In genomic region chr13:71549206-71549831, GRCm38 (mm10) we compare ENCODE assay signal across 20 mouse cellular contexts.
DNase-seq lines count a peak whose midpoint lies in the region; ATAC-seq and TF ChIP-seq lines count a peak whose summit lies in the region.
"Had no signal": no experiment of that assay in that cellular context is flagged by ENCODE, and none has a peak within 500 bp of the region (broad histone marks: within the 10 kb centered on the region; RNA-seq: fewer than 3 reads in every experiment).

No protein-coding gene starts in this region.

- no peak overlapping the region for H3K9ac ChIP-seq in embryonic facial prominence, embryonic 14.5 days (ENCODE audit: low read depth, low read length)
- H3K9ac ChIP-seq in limb, embryonic 12.5 days (replicated peaks) = no peak overlapping the region
- H3K9ac ChIP-seq in limb, embryonic 14.5 days (ENCODE audit: low read depth, low read length, severe bottlenecking) = no peak overlapping the region
- H3K9ac ChIP-seq: embryonic facial prominence, embryonic 13.5 days; forebrain, embryonic 13.5 days; forebrain, embryonic 15.5 days; forebrain, postnatal 0 days had no signal

- peak; percentile 37 for DNase-seq in embryonic facial prominence, embryonic 14.5 days (ENCODE audit: low spot score)
- DNase-seq in embryonic facial prominence, embryonic 10.5 days (ENCODE audit: low spot score) = no peak
- DNase-seq in limb, embryonic 10.5 days (ENCODE audit: low spot score) = no peak
- peak; percentile 40 for DNase-seq in limb, embryonic 14.5 days (ENCODE audit: low spot score)
- DNase-seq in thymus, postnatal 10 days (ENCODE audit: low spot score in 2 of 2) = no peak
- DNase-seq: adrenal gland, adult 2 months; adrenal gland, postnatal 10 days; adrenal gland, postnatal 25 days; cerebellum, adult 11 months; cerebellum, adult 18-20 months; cerebellum, adult 8-10 months; cerebellum, adult 9-11 months; cerebellum, postnatal 14 days; cerebellum, postnatal 36 days; embryo, embryonic 11 days; forebrain, postnatal 0 days had no signal

- 63% methylated on average over 10 of the region's 10 CpGs for WGBS in embryonic facial prominence, embryonic 14.5 days
- 87% methylated on average over 10 of the region's 10 CpGs for WGBS in embryonic facial prominence, embryonic 10.5 days
- WGBS in limb, embryonic 12.5 days = 39% methylated on average over 10 of the region's 10 CpGs
- WGBS in limb, embryonic 10.5 days = 87% methylated on average over 10 of the region's 10 CpGs
- 22% methylated on average over 10 of the region's 10 CpGs for WGBS in limb, embryonic 14.5 days

- no peaks in the 10 kb centered on the region for H3K4me1 ChIP-seq in embryonic facial prominence, embryonic 14.5 days (ENCODE audit: control insufficient read depth, insufficient read depth, low read length)
- no peaks in the 10 kb centered on the region for H3K4me1 ChIP-seq in embryonic facial prominence, embryonic 10.5 days
- H3K4me1 ChIP-seq in limb, embryonic 12.5 days (replicated peaks) = peaks cover 11% of the 10 kb centered on the region
- no peaks in the 10 kb centered on the region for H3K4me1 ChIP-seq in limb, embryonic 10.5 days
- H3K4me1 ChIP-seq in limb, embryonic 14.5 days (ENCODE audit: control insufficient read depth, insufficient read depth, low read length) = peaks cover 6% of the 10 kb centered on the region; the same call in 1 of the 2 replicates
- H3K4me1 ChIP-seq: embryonic facial prominence, embryonic 13.5 days; forebrain, embryonic 13.5 days; forebrain, embryonic 15.5 days had no signal

- no peak overlapping the region for H3K4me3 ChIP-seq in embryonic facial prominence, embryonic 14.5 days (ENCODE audit: low read depth, low read length)
- H3K4me3 ChIP-seq in embryonic facial prominence, embryonic 10.5 days = no peak overlapping the region
- H3K4me3 ChIP-seq in limb, embryonic 12.5 days (replicated peaks) = no peak overlapping the region
- H3K4me3 ChIP-seq in limb, embryonic 10.5 days = no peak overlapping the region
- H3K4me3 ChIP-seq in limb, embryonic 14.5 days (replicated peaks; ENCODE audit: low read length) = no peak overlapping the region
- H3K4me3 ChIP-seq: embryonic facial prominence, embryonic 13.5 days; forebrain, embryonic 13.5 days; forebrain, embryonic 15.5 days had no signal

- no peak overlapping the region for H3K4me2 ChIP-seq in embryonic facial prominence, embryonic 14.5 days (ENCODE audit: low read depth, low read length)
- no peak overlapping the region for H3K4me2 ChIP-seq in limb, embryonic 12.5 days
- no peak overlapping the region for H3K4me2 ChIP-seq in limb, embryonic 14.5 days (replicated peaks; ENCODE audit: low read depth, low read length, severe bottlenecking)
- H3K4me2 ChIP-seq: embryonic facial prominence, embryonic 13.5 days; forebrain, embryonic 13.5 days; forebrain, embryonic 15.5 days had no signal

- no peak overlapping the region for H3K27ac ChIP-seq in embryonic facial prominence, embryonic 14.5 days (replicated peaks; ENCODE audit: low read depth, low read length)
- H3K27ac ChIP-seq in embryonic facial prominence, embryonic 10.5 days (replicated peaks) = no peak overlapping the region
- peak overlapping the region; percentile 41; the same call in 1 of the 2 replicates for H3K27ac ChIP-seq in limb, embryonic 12.5 days
- H3K27ac ChIP-seq in limb, embryonic 10.5 days = no peak overlapping the region
- no peak overlapping the region for H3K27ac ChIP-seq in limb, embryonic 14.5 days (replicated peaks; ENCODE audit: low read depth, low read length)
- H3K27ac ChIP-seq: embryonic facial prominence, embryonic 13.5 days; forebrain, embryonic 13.5 days; forebrain, embryonic 15.5 days had no signal

- peak; percentile 44; the same call in 1 of the 2 replicates for ATAC-seq in embryonic facial prominence, embryonic 14.5 days (ENCODE audit: low read depth)
- peak; percentile 81 for ATAC-seq in limb, embryonic 12.5 days (ENCODE audit: insufficient number of reproducible peaks, insufficient read depth, low FRiP score, low TSS enrichment, low read depth)
- ATAC-seq in limb, embryonic 14.5 days (ENCODE audit: low FRiP score, low read depth) = peak; percentile 71
- ATAC-seq: forebrain, embryonic 13.5 days; forebrain, embryonic 15.5 days; forebrain, postnatal 0 days had no signal

- TF ChIP-seq POLR2A in limb, embryonic 14.5 days (IDR thresholded peaks at IDR 0.05; ENCODE audit: borderline replicate concordance, extremely low read depth, insufficient read depth, insufficient read length) = no peak

- H3K36me3 ChIP-seq in embryonic facial prominence, embryonic 14.5 days (ENCODE audit: control insufficient read depth, insufficient read depth, low read length) = no peaks in the 10 kb centered on the region
- no peaks in the 10 kb centered on the region for H3K36me3 ChIP-seq in embryonic facial prominence, embryonic 10.5 days (replicated peaks)
- no peaks in the 10 kb centered on the region for H3K36me3 ChIP-seq in limb, embryonic 12.5 days
- H3K36me3 ChIP-seq in limb, embryonic 10.5 days = no peaks in the 10 kb centered on the region
- no peaks in the 10 kb centered on the region for H3K36me3 ChIP-seq in limb, embryonic 14.5 days (ENCODE audit: control insufficient read depth, insufficient read depth, low read length)
- H3K36me3 ChIP-seq: embryonic facial prominence, embryonic 13.5 days; forebrain, embryonic 15.5 days had no signal

- no peaks in the 10 kb centered on the region for H3K27me3 ChIP-seq in embryonic facial prominence, embryonic 14.5 days (replicated peaks; ENCODE audit: control insufficient read depth, insufficient read depth, low read length)
- no peaks in the 10 kb centered on the region for H3K27me3 ChIP-seq in embryonic facial prominence, embryonic 10.5 days (replicated peaks; ENCODE audit: low read depth, poor library complexity, severe bottlenecking)
- peaks cover 23% of the 10 kb centered on the region for H3K27me3 ChIP-seq in limb, embryonic 12.5 days
- peaks cover 39% of the 10 kb centered on the region; the same call in 1 of the 2 replicates for H3K27me3 ChIP-seq in limb, embryonic 10.5 days (ENCODE audit: low read depth, poor library complexity, severe bottlenecking)
- H3K27me3 ChIP-seq in limb, embryonic 14.5 days (ENCODE audit: control insufficient read depth, insufficient read depth, low read length) = no peaks in the 10 kb centered on the region; the same call in 1 of the 2 replicates
- H3K27me3 ChIP-seq: embryonic facial prominence, embryonic 13.5 days; forebrain, embryonic 15.5 days had no signal

- no peaks in the 10 kb centered on the region for H3K9me3 ChIP-seq in embryonic facial prominence, embryonic 14.5 days (ENCODE audit: control insufficient read depth, low read length)
- no peaks in the 10 kb centered on the region for H3K9me3 ChIP-seq in embryonic facial prominence, embryonic 10.5 days
- H3K9me3 ChIP-seq in limb, embryonic 12.5 days = no peaks in the 10 kb centered on the region
- H3K9me3 ChIP-seq in limb, embryonic 10.5 days (replicated peaks) = no peaks in the 10 kb centered on the region
- no peaks in the 10 kb centered on the region for H3K9me3 ChIP-seq in limb, embryonic 14.5 days (ENCODE audit: control insufficient read depth, low read length)
- H3K9me3 ChIP-seq: embryonic facial prominence, embryonic 13.5 days; forebrain, embryonic 13.5 days; forebrain, embryonic 15.5 days had no signal

Comparison
In these comparisons a context has a peak if more than half of its experiments do, and no peak if none do; other contexts are left out.
1. DNase-seq: peak in embryonic facial prominence, embryonic 14.5 days (single experiment) and limb, embryonic 14.5 days (single experiment); none in embryonic facial prominence, embryonic 10.5 days (single experiment), limb, embryonic 10.5 days (single experiment) and thymus, postnatal 10 days (0 of 2).
2. Peak in every context shown above with its lines, with median percentiles within 50 percentile points of each other: ATAC-seq.